Mouse (Mus musculus): ENCODE results near the gene Sec61g.

- no peak for TF ChIP-seq CTCF (IDR thresholded peaks at IDR 0.05; ENCODE audit: borderline replicate concordance, insufficient read depth, low read depth, low read length)
- TF ChIP-seq POLR2A (IDR thresholded peaks at IDR 0.05; ENCODE audit: borderline replicate concordance, insufficient read depth, low read length), result no peak
Observed at GRCm38 (mm10) chr11:16502744-16503143, 5.5 kb downstream of the Sec61g start.

Measured in cerebellum, adult 2 months (tissue).